Comparison of ENCODE assay signal across 13 mouse cellular contexts in the genomic region with DNA sequence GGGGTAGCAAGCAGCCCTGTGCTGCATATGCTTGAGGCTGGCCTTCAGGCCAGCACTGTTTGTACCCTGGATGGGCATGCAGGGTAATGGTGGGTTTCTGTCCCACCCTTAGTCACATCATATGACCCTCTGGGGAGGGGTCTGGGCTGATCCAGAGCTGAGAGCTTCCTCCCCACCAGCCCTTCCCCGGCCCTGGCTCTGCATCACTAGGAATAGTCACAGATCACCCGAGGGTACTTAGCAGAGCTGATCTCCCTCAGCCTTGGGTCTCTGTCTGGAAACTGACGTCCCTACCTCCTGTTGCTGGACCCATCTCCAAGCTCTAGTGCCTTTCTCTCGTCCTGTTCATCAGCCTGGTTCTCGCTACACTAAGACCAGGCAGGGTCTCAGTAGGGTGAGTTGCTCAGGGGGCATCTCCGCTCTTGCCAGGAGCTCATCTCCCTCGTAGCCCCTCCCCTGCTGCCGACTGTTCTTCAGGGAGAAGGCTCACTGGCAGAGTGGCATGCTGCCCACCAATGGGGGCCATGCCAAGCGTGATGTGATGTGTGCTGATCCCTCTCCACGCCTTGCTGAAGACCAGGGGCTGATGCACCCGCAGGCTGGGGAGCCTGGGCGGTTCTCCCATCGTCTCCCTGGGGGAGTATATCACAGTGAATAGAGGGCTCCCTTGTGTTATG. TPM values are rescaled to one million over a fixed set of nuclear protein-coding genes. Genes with fewer than 3 reads are reported as not detected.
DNase-seq lines count a peak whose midpoint lies in the region; ATAC-seq and TF ChIP-seq lines count a peak whose summit lies in the region.
"Had no signal": no experiment of that assay in that cellular context is flagged by ENCODE, and none has a peak within 500 bp of the region (broad histone marks: within the 10 kb centered on the region; RNA-seq: fewer than 3 reads in every experiment).

No protein-coding gene starts in this region.

- no peak for TF ChIP-seq POLR2A in brain, embryonic 14.5 days (IDR thresholded peaks at IDR 0.05; ENCODE audit: borderline replicate concordance, extremely low read depth, insufficient read depth, insufficient read length, poor library complexity, severe bottlenecking)

- peak; percentile 53 for DNase-seq in cerebellum, adult 11-12 months
- DNase-seq in brain, embryonic 14.5 days (ENCODE audit: low read depth) = peak; percentile 90
- DNase-seq in frontal cortex, postnatal 36 days (ENCODE audit: low spot score in 2 of 2) = peak; percentile 73 to 81
- DNase-seq in lung, postnatal 0 days (ENCODE audit: low spot score) = no peak
- no peak for DNase-seq in kidney, postnatal 10 days
- no peak for DNase-seq in embryo, embryonic 10.5 days (ENCODE audit: low spot score)
- DNase-seq: gastrocnemius, adult 2 months; liver, embryonic 13.5 days had no signal

- TF ChIP-seq EP300 in lung, postnatal 0 days (IDR thresholded peaks at IDR 0.05) = no peak

- no peak for ATAC-seq in cerebellum, adult (ENCODE audit: insufficient number of reproducible peaks, low FRiP score, low TSS enrichment)
- ATAC-seq in lung, postnatal 0 days = no peak
- ATAC-seq: intestine, postnatal 0 days had no signal

- 96% methylated on average over 13 of the region's 13 CpGs for WGBS in macrophage (ENCODE audit: missing documents)
- WGBS in lung, postnatal 0 days = 77% methylated on average over 13 of the region's 13 CpGs

- no peaks in the 10 kb centered on the region for H3K9me3 ChIP-seq in lung, postnatal 0 days (ENCODE audit: low read length)
- H3K9me3 ChIP-seq: liver, embryonic 13.5 days had no signal

- no peaks in the 10 kb centered on the region for H3K4me1 ChIP-seq in lung, postnatal 0 days (ENCODE audit: insufficient read depth, low read depth, low read length)

- no peak overlapping the region for H3K9ac ChIP-seq in lung, postnatal 0 days (replicated peaks; ENCODE audit: low read depth)
- H3K9ac ChIP-seq: liver, embryonic 13.5 days had no signal

- H3K4me3 ChIP-seq in macrophage (ENCODE audit: inconsistent target) = no peak overlapping the region
- H3K4me3 ChIP-seq in lung, postnatal 0 days (ENCODE audit: low read depth, low read length) = no peak overlapping the region
- H3K4me3 ChIP-seq: gastrocnemius, adult 2 months; liver, embryonic 13.5 days had no signal

- no peak for TF ChIP-seq CTCF in brain, embryonic 14.5 days (IDR thresholded peaks at IDR 0.05; ENCODE audit: borderline replicate concordance, extremely low read depth, insufficient read depth, insufficient read length)
- TF ChIP-seq CTCF in lung, postnatal 0 days (IDR thresholded peaks at IDR 0.05) = no peak

- H3K4me2 ChIP-seq in lung, postnatal 0 days (replicated peaks; ENCODE audit: low read depth, low read length) = no peak overlapping the region
- H3K4me2 ChIP-seq: liver, embryonic 13.5 days had no signal

- peak overlapping the region; percentile 84 for H3K27ac ChIP-seq in macrophage
- H3K27ac ChIP-seq in lung, postnatal 0 days (ENCODE audit: low read length) = no peak overlapping the region
- H3K27ac ChIP-seq: gastrocnemius, adult 2 months; liver, embryonic 13.5 days had no signal

- H3K36me3 ChIP-seq in macrophage (ENCODE audit: inconsistent target) = no peaks in the 10 kb centered on the region
- no peaks in the 10 kb centered on the region for H3K36me3 ChIP-seq in lung, postnatal 0 days (ENCODE audit: insufficient read depth, low read length)
- H3K36me3 ChIP-seq: liver, embryonic 13.5 days had no signal

- no peaks in the 10 kb centered on the region for H3K27me3 ChIP-seq in lung, postnatal 0 days (replicated peaks; ENCODE audit: insufficient read depth, low read length)

- no peaks in the 10 kb centered on the region for H3K79me2 ChIP-seq in macrophage (ENCODE audit: inconsistent target)

RNA-seq across cellular contexts. Expression of a gene that starts 20.7 kb away (rescaled TPM):
- 0.21 TPM in 1 of 2 replicates, not detected in the other for polyA plus RNA-seq in brain, embryonic 14.5 days (2012; rRNA removed)
- not detected for total RNA-seq in macrophage (2018; cell fraction: chromatin; rRNA removed)
- not detected for total RNA-seq in macrophage (2018; cell fraction: cytosol; rRNA removed)
- total RNA-seq in macrophage (2018; cell fraction: nucleus; rRNA removed) = not detected
- not detected in 3 replicates for polyA plus RNA-seq in macrophage (2018)
- polyA plus RNA-seq in lung, postnatal 0 days (2015; fragmentation: Nextera tagmentation; extraction: Ambion mirVana) = not detected in 2 replicates
- total RNA-seq: monocyte, adult 5-6 weeks had no signal
- polyA plus RNA-seq: intestine, postnatal 0 days; liver, embryonic 13.5 days; spleen, adult 2 months had no signal

Comparison
In these comparisons a context has a peak if more than half of its experiments do, and no peak if none do; other contexts are left out.
1. DNase-seq: peak in cerebellum, adult 11-12 months (single experiment), brain, embryonic 14.5 days (single experiment) and frontal cortex, postnatal 36 days (2 of 2); none in lung, postnatal 0 days (single experiment), kidney, postnatal 10 days (single experiment) and embryo, embryonic 10.5 days (single experiment).